Mouse (Mus musculus): ENCODE measurements around the gene Rpl27a. TPM values are rescaled to one million over a fixed set of nuclear protein-coding genes. Genes with fewer than 3 reads are reported as not detected.
A peak's percentile ranks its signal among the peaks of the same experiment; 100 is the strongest.

The Rpl27a gene
- polyA plus RNA-seq, 1 experiment from 2014 or later, result 73.6 TPM

- Histone ChIP-seq H3K27ac (ENCODE audit: low read length) (no peak overlapping the region), H3K4me2 (ENCODE audit: low read length) (no peak overlapping the region), H3K4me1 (ENCODE audit: control insufficient read depth, insufficient read depth, low read length) (peaks cover 15% of the 10 kb centered on the region), H3K36me3 (ENCODE audit: control insufficient read depth, insufficient read depth, low read length) (peaks cover 25% of the 10 kb centered on the region), H3K9me3 (replicated peaks; ENCODE audit: control insufficient read depth, low read length, poor library complexity, severe bottlenecking) (no peaks in the 10 kb centered on the region), H3K4me3 (ENCODE audit: low read depth, low read length) (no peak overlapping the region), H3K27me3 (ENCODE audit: control insufficient read depth, insufficient read depth, low read depth, low read length) (no peaks in the 10 kb centered on the region), H3K9ac (ENCODE audit: low read depth, low read length) (no peak overlapping the region)
- 68% methylated on average over 2 of the region's 2 CpGs for WGBS
- no peak for ATAC-seq
These were observed 4.4 kb downstream of the Rpl27a start for GRCm38 (mm10) chr7:109523304-109523703.

- ATAC-seq, result no peak
- Histone ChIP-seq H3K27me3 (ENCODE audit: control insufficient read depth, insufficient read depth, low read depth, low read length) (no peaks in the 10 kb centered on the region), H3K27ac (ENCODE audit: low read length) (no peak overlapping the region), H3K36me3 (ENCODE audit: control insufficient read depth, insufficient read depth, low read length) (peaks cover 25% of the 10 kb centered on the region), H3K9ac (ENCODE audit: low read depth, low read length) (no peak overlapping the region), H3K9me3 (replicated peaks; ENCODE audit: control insufficient read depth, low read length, poor library complexity, severe bottlenecking) (no peaks in the 10 kb centered on the region), H3K4me3 (ENCODE audit: low read depth, low read length) (no peak overlapping the region), H3K4me2 (ENCODE audit: low read length) (no peak overlapping the region), H3K4me1 (ENCODE audit: control insufficient read depth, insufficient read depth, low read length) (peaks cover 15% of the 10 kb centered on the region)
- 75% methylated on average over 6 of the region's 6 CpGs for WGBS
These were observed 4.9 kb downstream of the Rpl27a start for GRCm38 (mm10) chr7:109523741-109524441.

GRCm38 (mm10) chr7:109524442-109524744 is 5.4 kb downstream of the Rpl27a start:
- no peaks in the 10 kb centered on the region for H3K9me3 ChIP-seq (replicated peaks; ENCODE audit: control insufficient read depth, low read length, poor library complexity, severe bottlenecking)
- H3K4me3 ChIP-seq (ENCODE audit: low read depth, low read length), result no peak overlapping the region
- H3K4me2 ChIP-seq (ENCODE audit: low read length), result no peak overlapping the region
- no peaks in the 10 kb centered on the region for H3K27me3 ChIP-seq (ENCODE audit: control insufficient read depth, insufficient read depth, low read depth, low read length)
- peaks cover 25% of the 10 kb centered on the region for H3K36me3 ChIP-seq (ENCODE audit: control insufficient read depth, insufficient read depth, low read length)
- ATAC-seq, result no peak
- no peak overlapping the region for H3K27ac ChIP-seq (ENCODE audit: low read length)
- no peak overlapping the region for H3K9ac ChIP-seq (ENCODE audit: low read depth, low read length)
- peaks cover 15% of the 10 kb centered on the region for H3K4me1 ChIP-seq (ENCODE audit: control insufficient read depth, insufficient read depth, low read length)

GRCm38 (mm10) chr7:109524763-109525162 is 5.8 kb downstream of the Rpl27a start:
- no peak for ATAC-seq
- Histone ChIP-seq H3K36me3 (ENCODE audit: control insufficient read depth, insufficient read depth, low read length) (peaks cover 25% of the 10 kb centered on the region), H3K27ac (ENCODE audit: low read length) (no peak overlapping the region), H3K4me2 (ENCODE audit: low read length) (no peak overlapping the region), H3K27me3 (ENCODE audit: control insufficient read depth, insufficient read depth, low read depth, low read length) (no peaks in the 10 kb centered on the region), H3K9ac (ENCODE audit: low read depth, low read length) (no peak overlapping the region), H3K9me3 (replicated peaks; ENCODE audit: control insufficient read depth, low read length, poor library complexity, severe bottlenecking) (no peaks in the 10 kb centered on the region), H3K4me3 (ENCODE audit: low read depth, low read length) (no peak overlapping the region), H3K4me1 (ENCODE audit: control insufficient read depth, insufficient read depth, low read length) (peaks cover 15% of the 10 kb centered on the region)
- WGBS, result 86% methylated on average over 3 of the region's 3 CpGs

- no peak overlapping the region for H3K27ac ChIP-seq (ENCODE audit: low read length)
- H3K27me3 ChIP-seq (ENCODE audit: control insufficient read depth, insufficient read depth, low read depth, low read length), result no peaks in the 10 kb centered on the region
- H3K4me2 ChIP-seq (ENCODE audit: low read length), result no peak overlapping the region
- H3K36me3 ChIP-seq (ENCODE audit: control insufficient read depth, insufficient read depth, low read length), result peaks cover 25% of the 10 kb centered on the region
- 81% methylated on average over 16 of the region's 16 CpGs for WGBS
- ATAC-seq, result no peak
- no peak overlapping the region for H3K4me3 ChIP-seq (ENCODE audit: low read depth, low read length)
- no peaks in the 10 kb centered on the region for H3K9me3 ChIP-seq (replicated peaks; ENCODE audit: control insufficient read depth, low read length, poor library complexity, severe bottlenecking)
- H3K9ac ChIP-seq (ENCODE audit: low read depth, low read length), result no peak overlapping the region
- H3K4me1 ChIP-seq (ENCODE audit: control insufficient read depth, insufficient read depth, low read length), result peaks cover 4% of the 10 kb centered on the region; the same call in 1 of the 2 replicates
These were observed 7.1 kb downstream of the Rpl27a start for GRCm38 (mm10) chr7:109525740-109526663.

- no peak overlapping the region for H3K4me2 ChIP-seq (ENCODE audit: low read length)
- ATAC-seq, result no peak
- 77% methylated on average over 2 of the region's 3 CpGs for WGBS
- H3K4me1 ChIP-seq (ENCODE audit: control insufficient read depth, insufficient read depth, low read length), result no peaks in the 10 kb centered on the region
- H3K9me3 ChIP-seq (replicated peaks; ENCODE audit: control insufficient read depth, low read length, poor library complexity, severe bottlenecking), result no peaks in the 10 kb centered on the region
- H3K9ac ChIP-seq (ENCODE audit: low read depth, low read length), result no peak overlapping the region
- no peak overlapping the region for H3K27ac ChIP-seq (ENCODE audit: low read length)
- H3K36me3 ChIP-seq (ENCODE audit: control insufficient read depth, insufficient read depth, low read length), result peaks cover 17% of the 10 kb centered on the region
- H3K27me3 ChIP-seq (ENCODE audit: control insufficient read depth, insufficient read depth, low read depth, low read length), result no peaks in the 10 kb centered on the region
- H3K4me3 ChIP-seq (ENCODE audit: low read depth, low read length), result no peak overlapping the region
These were observed 8.6 kb downstream of the Rpl27a start for GRCm38 (mm10) chr7:109527536-109527935.

GRCm38 (mm10) chr7:109528356-109528755 is 9.4 kb downstream of the Rpl27a start:
- no peak overlapping the region for H3K9ac ChIP-seq (ENCODE audit: low read depth, low read length)
- no peaks in the 10 kb centered on the region for H3K27me3 ChIP-seq (ENCODE audit: control insufficient read depth, insufficient read depth, low read depth, low read length)
- H3K4me1 ChIP-seq (ENCODE audit: control insufficient read depth, insufficient read depth, low read length), result no peaks in the 10 kb centered on the region
- H3K4me3 ChIP-seq (ENCODE audit: low read depth, low read length), result no peak overlapping the region
- peaks cover 14% of the 10 kb centered on the region for H3K36me3 ChIP-seq (ENCODE audit: control insufficient read depth, insufficient read depth, low read length)
- H3K9me3 ChIP-seq (replicated peaks; ENCODE audit: control insufficient read depth, low read length, poor library complexity, severe bottlenecking), result no peaks in the 10 kb centered on the region
- ATAC-seq, result peak; percentile 73; the same call in 1 of the 2 replicates
- H3K4me2 ChIP-seq (ENCODE audit: low read length), result no peak overlapping the region
- WGBS, result 19% methylated on average over 3 of the region's 3 CpGs
- no peak overlapping the region for H3K27ac ChIP-seq (ENCODE audit: low read length)

- H3K4me2 ChIP-seq (ENCODE audit: low read length), result no peak overlapping the region
These were observed 10.8 kb downstream of the Rpl27a start for GRCm38 (mm10) chr7:109529741-109530140.

GRCm38 (mm10) chr7:109531501-109531900 is 12.6 kb downstream of the Rpl27a start:
- Histone ChIP-seq H3K36me3 (ENCODE audit: control insufficient read depth, insufficient read depth, low read length) (peaks cover 2% of the 10 kb centered on the region; the same call in 1 of the 2 replicates), H3K27me3 (ENCODE audit: control insufficient read depth, insufficient read depth, low read depth, low read length) (no peaks in the 10 kb centered on the region), H3K9me3 (replicated peaks; ENCODE audit: control insufficient read depth, low read length, poor library complexity, severe bottlenecking) (no peaks in the 10 kb centered on the region), H3K4me3 (ENCODE audit: low read depth, low read length) (no peak overlapping the region), H3K4me2 (ENCODE audit: low read length) (no peak overlapping the region), H3K9ac (ENCODE audit: low read depth, low read length) (no peak overlapping the region), H3K4me1 (ENCODE audit: control insufficient read depth, insufficient read depth, low read length) (no peaks in the 10 kb centered on the region), H3K27ac (ENCODE audit: low read length) (no peak overlapping the region)
- WGBS, result 86% methylated on average over 5 of the region's 5 CpGs
- ATAC-seq, result no peak

More at GRCm38 (mm10) chr7:109529741-109530140, 10.8 kb downstream of the Rpl27a start:
- Histone ChIP-seq H3K4me1 (ENCODE audit: control insufficient read depth, insufficient read depth, low read length) (no peaks in the 10 kb centered on the region), H3K9me3 (replicated peaks; ENCODE audit: control insufficient read depth, low read length, poor library complexity, severe bottlenecking) (no peaks in the 10 kb centered on the region), H3K9ac (ENCODE audit: low read depth, low read length) (no peak overlapping the region), H3K27ac (ENCODE audit: low read length) (no peak overlapping the region), H3K4me3 (ENCODE audit: low read depth, low read length) (no peak overlapping the region), H3K27me3 (ENCODE audit: control insufficient read depth, insufficient read depth, low read depth, low read length) (no peaks in the 10 kb centered on the region), H3K36me3 (ENCODE audit: control insufficient read depth, insufficient read depth, low read length) (peaks cover 9% of the 10 kb centered on the region)
- 88% methylated on average over 2 of the region's 2 CpGs for WGBS
- no peak for ATAC-seq
